Mouse (Mus musculus) kidney, embryonic 14.5 days (tissue): ENCODE data around the gene Arntl2. TPM values are rescaled to one million over a fixed set of nuclear protein-coding genes. Genes with fewer than 3 reads are reported as not detected.
"Not testable (repeated sequence)": the region's sequence is repeated elsewhere in the genome, so short reads cannot be mapped to it uniquely, and the experiment has no call there.

Experiments
- ATAC-seq: fragments of 200-750 bp; cut with Nextera tagmentation; 2 replicates; pipeline ENCODE4 v1.8.0; 2017; ENCODE audit warnings: moderate number of reproducible peaks, mild to moderate bottlenecking, moderate TSS enrichment, moderate library complexity; ENCODE audit not compliant: low FRiP score, low TSS enrichment
- H3K27ac ChIP-seq: fragments of 300-500 bp; sonication (generic); 2 replicates; pipeline ENCODE4 v1.5.1; 2014; ENCODE audit warnings: low read depth, mild to moderate bottlenecking, low read length, moderate library complexity, mixed read lengths
- H3K27me3 ChIP-seq: fragments of 300-500 bp; sonication (generic); 2 replicates; pipeline ENCODE4 v1.6.1; 2014; ENCODE audit warnings: mild to moderate bottlenecking, low read length; ENCODE audit not compliant: control insufficient read depth, insufficient read depth
- H3K36me3 ChIP-seq: fragments of 300-500 bp; sonication (generic); 2 replicates; pipeline ENCODE4 v1.6.1; 2014; ENCODE audit warnings: low read length, mixed read lengths; ENCODE audit not compliant: control insufficient read depth, insufficient read depth
- H3K4me1 ChIP-seq: fragments of 300-500 bp; sonication (generic); 2 replicates; pipeline ENCODE4 v1.6.1; 2014; ENCODE audit warnings: low read length, mixed read lengths; ENCODE audit not compliant: control insufficient read depth, insufficient read depth
- H3K4me2 ChIP-seq: fragments of 300-500 bp; sonication (generic); replicated peaks from 2 replicates; pipeline ENCODE4 v1.6.1; 2014; ENCODE audit warnings: low read depth, mild to moderate bottlenecking, low read length
- H3K4me3 ChIP-seq: fragments of 300-500 bp; sonication (generic); 2 replicates; pipeline ENCODE4 v1.5.1; 2014; ENCODE audit warnings: mild to moderate bottlenecking, low read length
- H3K9ac ChIP-seq: fragments of 300-500 bp; sonication (generic); 2 replicates; pipeline ENCODE4 v1.6.1; 2014; ENCODE audit warnings: low read depth, mild to moderate bottlenecking, low read length, moderate library complexity
- H3K9me3 ChIP-seq: fragments of 300-500 bp; sonication (generic); 2 replicates; pipeline ENCODE4 v1.6.1; 2016; ENCODE audit warnings: low read length; ENCODE audit not compliant: control insufficient read depth
- WGBS: fragments of 180-500 bp; shearing (Covaris S2); extraction: QIAGEN DNeasy Blood & Tissue Kit; methylation state at CpG from one replicate; pipeline ENCODE4 v1.1.7; 2014; 5-methylcytosine and 5-hydroxymethylcytosine counted together
- polyA plus RNA-seq: library from polyadenylated mRNA; unstranded; fragments of >200 nt; fragmentation: Nextera tagmentation; extraction: Ambion mirVana; gene quantifications from 2 replicates; pipeline ENCODE4 v1.2.1, GENCODE M21; 2014

Gene Arntl2
- polyA plus RNA-seq, 1 experiment from 2014 or later = 3.9 TPM

- Histone ChIP-seq H3K9me3 (no peaks in the 10 kb centered on the region), H3K9ac (no peak overlapping the region), H3K36me3 (no peaks in the 10 kb centered on the region), H3K27me3 (no peaks in the 10 kb centered on the region), H3K27ac (no peak overlapping the region), H3K4me1 (no peaks in the 10 kb centered on the region), H3K4me3 (no peak overlapping the region), H3K4me2 (no peak overlapping the region)
- ATAC-seq = no peak
- 73% methylated on average over 3 of the region's 3 CpGs for WGBS
Observed at GRCm38 (mm10) chr6:146851916-146852315, 56.1 kb downstream of the Arntl2 start.

DNA sequence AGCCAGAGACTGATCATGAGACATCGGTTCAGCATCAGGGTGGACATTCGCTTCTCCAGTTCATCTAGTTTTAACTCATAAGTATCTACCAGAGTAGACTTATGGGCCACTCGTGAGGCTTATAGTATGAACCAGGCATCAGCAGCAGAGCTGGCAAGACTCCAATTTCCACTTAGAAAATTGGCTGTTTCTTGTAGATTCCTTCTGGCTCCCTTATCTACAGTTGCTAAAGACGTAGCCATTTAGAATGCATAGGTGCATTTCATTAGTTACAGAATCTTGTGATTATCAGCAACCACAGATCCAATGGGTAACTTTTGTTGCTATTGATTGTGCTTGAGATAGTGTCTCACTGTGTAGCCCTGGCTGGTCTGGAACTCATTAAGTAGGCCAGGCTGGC lies 56.9 kb downstream of the Arntl2 start:
- no peak for ATAC-seq

GRCm38 (mm10) chr6:146855185-146855584 lies 59.3 kb downstream of the Arntl2 start:
- Histone ChIP-seq H3K27ac (no peak overlapping the region), H3K4me3 (no peak overlapping the region), H3K9me3 (no peaks in the 10 kb centered on the region), H3K9ac (no peak overlapping the region), H3K4me2 (no peak overlapping the region), H3K4me1 (no peaks in the 10 kb centered on the region), H3K27me3 (no peaks in the 10 kb centered on the region), H3K36me3 (no peaks in the 10 kb centered on the region)
- 0 out of 2 replicates have a peak, but pooled peaks have one; percentile 46 for ATAC-seq
- WGBS = 93% methylated on average over 9 of the region's 9 CpGs

More for the DNA sequence above, 56.9 kb downstream of the Arntl2 start:
- Histone ChIP-seq H3K4me3 (no peak overlapping the region), H3K36me3 (no peaks in the 10 kb centered on the region), H3K27ac (no peak overlapping the region), H3K27me3 (no peaks in the 10 kb centered on the region), H3K9me3 (no peaks in the 10 kb centered on the region), H3K4me2 (no peak overlapping the region), H3K4me1 (no peaks in the 10 kb centered on the region), H3K9ac (no peak overlapping the region)
- WGBS = 73% methylated on average over 4 of the region's 4 CpGs

GRCm38 (mm10) chr6:146857386-146857785 lies 61.5 kb downstream of the Arntl2 start:
- no peak overlapping the region for H3K27ac ChIP-seq
- no peaks in the 10 kb centered on the region for H3K4me1 ChIP-seq
- 96% methylated on average over 2 of the region's 2 CpGs for WGBS
- ATAC-seq = no peak
- H3K36me3 ChIP-seq = no peaks in the 10 kb centered on the region
- H3K9me3 ChIP-seq = no peaks in the 10 kb centered on the region
- no peak overlapping the region for H3K9ac ChIP-seq
- no peaks in the 10 kb centered on the region for H3K27me3 ChIP-seq
- H3K4me2 ChIP-seq = no peak overlapping the region
- no peak overlapping the region for H3K4me3 ChIP-seq

GRCm38 (mm10) chr6:146863154-146863553 lies 67.3 kb downstream of the Arntl2 start:
- no peak for ATAC-seq
- Histone ChIP-seq H3K9ac (no peak overlapping the region), H3K27me3 (no peaks in the 10 kb centered on the region), H3K9me3 (no peaks in the 10 kb centered on the region), H3K36me3 (no peaks in the 10 kb centered on the region), H3K4me1 (no peaks in the 10 kb centered on the region), H3K4me2 (no peak overlapping the region), H3K27ac (no peak overlapping the region), H3K4me3 (no peak overlapping the region)
- 93% methylated on average over 2 of the region's 2 CpGs for WGBS

GRCm38 (mm10) chr6:146864370-146864769 lies 68.5 kb downstream of the Arntl2 start:
- not testable (repeated sequence) for H3K36me3 ChIP-seq, H3K9me3 ChIP-seq, H3K4me2 ChIP-seq, ATAC-seq, H3K4me1 ChIP-seq, H3K9ac ChIP-seq, H3K27me3 ChIP-seq, H3K27ac ChIP-seq, H3K4me3 ChIP-seq
- WGBS = 100% methylated on average over 2 of the region's 5 CpGs

DNA sequence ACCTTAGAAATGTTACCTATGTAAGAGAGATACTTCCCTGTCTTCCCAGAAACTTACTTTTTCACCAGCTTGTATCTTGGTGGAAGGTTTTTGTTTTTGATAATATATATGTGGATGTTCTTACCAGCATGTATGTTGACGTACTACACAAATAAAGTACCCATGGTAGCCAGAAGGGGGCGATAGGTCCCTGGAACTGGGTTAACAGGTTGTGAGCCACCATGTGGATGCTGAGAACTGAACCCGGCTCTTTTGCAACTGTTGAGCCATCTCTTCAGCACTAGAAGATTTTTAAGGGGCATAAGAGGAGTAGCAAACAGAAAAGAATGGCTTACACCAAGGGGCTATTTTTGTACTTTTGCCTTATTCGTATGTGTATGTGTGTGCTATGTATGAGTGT lies 69.8 kb downstream of the Arntl2 start:
- H3K27ac ChIP-seq = no peak overlapping the region
- no peaks in the 10 kb centered on the region for H3K4me1 ChIP-seq
- no peak overlapping the region for H3K4me2 ChIP-seq
- no peak overlapping the region for H3K9ac ChIP-seq
- H3K27me3 ChIP-seq = no peaks in the 10 kb centered on the region
- ATAC-seq = no peak
- no peaks in the 10 kb centered on the region for H3K36me3 ChIP-seq
- WGBS = 84% methylated on average over 4 of the region's 4 CpGs
- H3K4me3 ChIP-seq = no peak overlapping the region
- H3K9me3 ChIP-seq = no peaks in the 10 kb centered on the region

DNA sequence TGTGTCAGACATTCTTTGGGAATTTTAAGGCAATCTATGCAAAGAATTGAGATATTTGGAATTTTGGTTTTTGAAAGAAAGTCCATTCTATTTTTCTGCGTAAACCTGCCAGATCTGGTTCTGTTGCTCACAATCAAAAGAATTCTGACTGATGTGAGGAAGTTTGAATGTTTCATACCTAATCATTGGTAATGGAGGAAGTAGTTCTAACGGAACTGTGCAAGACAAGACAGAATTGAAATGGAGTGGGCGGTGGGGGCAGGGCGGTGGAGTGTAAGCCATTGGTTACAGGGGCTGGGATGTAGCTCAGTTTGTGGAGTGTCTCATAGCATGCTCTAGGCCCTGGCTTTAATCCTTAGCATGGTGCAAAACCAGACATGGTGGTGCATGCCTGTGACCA lies 76.1 kb downstream of the Arntl2 start:
- ATAC-seq = no peak

DNA sequence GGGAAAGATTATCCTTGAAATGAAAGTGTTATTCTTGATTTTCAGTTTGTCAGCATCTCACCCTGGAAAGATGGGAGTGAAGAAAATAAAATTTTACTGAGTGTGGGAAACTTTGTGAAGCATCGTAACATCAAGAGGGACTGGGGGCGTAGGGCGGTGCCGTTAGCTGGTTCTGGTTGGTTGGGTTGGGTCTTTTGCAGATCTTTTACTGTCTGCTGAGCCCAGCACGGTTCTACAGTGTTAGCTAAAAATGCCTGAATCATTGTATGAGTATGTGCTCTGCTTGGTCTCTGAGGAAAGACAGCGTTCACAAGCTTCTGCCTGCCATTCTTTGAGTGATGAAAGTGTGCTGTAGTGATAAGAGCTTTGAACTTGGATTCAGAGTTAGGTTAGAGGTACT lies 78.6 kb downstream of the Arntl2 start:
- Histone ChIP-seq H3K4me1 (no peaks in the 10 kb centered on the region), H3K27ac (no peak overlapping the region), H3K4me3 (no peak overlapping the region), H3K4me2 (no peak overlapping the region), H3K36me3 (no peaks in the 10 kb centered on the region), H3K9me3 (peaks cover 6% of the 10 kb centered on the region; the same call in 1 of the 2 replicates), H3K27me3 (no peaks in the 10 kb centered on the region), H3K9ac (no peak overlapping the region)
- 45% methylated on average over 6 of the region's 6 CpGs for WGBS
- no peak for ATAC-seq

More for the DNA sequence above, 76.1 kb downstream of the Arntl2 start:
- H3K36me3 ChIP-seq = no peaks in the 10 kb centered on the region
- peaks cover 3% of the 10 kb centered on the region; the same call in 1 of the 2 replicates for H3K9me3 ChIP-seq
- H3K27me3 ChIP-seq = no peaks in the 10 kb centered on the region
- H3K4me2 ChIP-seq = no peak overlapping the region
- H3K9ac ChIP-seq = no peak overlapping the region
- no peak overlapping the region for H3K27ac ChIP-seq
- no peaks in the 10 kb centered on the region for H3K4me1 ChIP-seq
- no peak overlapping the region for H3K4me3 ChIP-seq
- WGBS = 90% methylated on average over 4 of the region's 4 CpGs
